Mouse (Mus musculus) spleen, adult 18-20 months (tissue): ENCODE data around the gene Ksr2.

ENCODE experiments used
- DNase-seq, 2 experiments: peaks; one replicate each; pipeline ENCODE4 v3.0.0; 2022; ENCODE audit warnings: mixed read lengths in 2 of 2

The Ksr2 gene

GRCm38 (mm10) chr5:117626907-117627306, 213.1 kb downstream of the Ksr2 start:
- no peak for DNase-seq

- DNase-seq, result no peak
Observed at GRCm38 (mm10) chr5:117628351-117628750, 214.6 kb downstream of the Ksr2 start.

DNA sequence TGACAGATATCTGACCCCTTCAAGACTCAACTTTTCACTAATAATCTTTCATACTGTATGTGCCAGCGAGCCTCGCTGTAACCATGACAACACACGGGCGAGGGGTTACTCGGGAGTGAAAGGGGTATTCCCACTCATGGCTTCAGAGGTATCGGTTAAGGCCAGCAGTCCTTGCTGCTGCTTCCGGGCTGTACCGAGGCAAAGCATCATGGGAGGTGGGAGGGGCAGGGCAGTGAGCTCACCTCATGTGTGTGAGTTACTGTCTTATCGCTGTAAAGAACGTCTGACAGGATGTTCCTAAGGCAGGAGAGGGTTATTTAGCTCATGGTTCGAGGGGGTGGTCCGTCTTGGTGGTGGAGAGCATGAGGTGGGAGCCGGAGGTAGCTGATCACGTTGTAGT, 215.8 kb downstream of the Ksr2 start:
- no peak for DNase-seq

DNA sequence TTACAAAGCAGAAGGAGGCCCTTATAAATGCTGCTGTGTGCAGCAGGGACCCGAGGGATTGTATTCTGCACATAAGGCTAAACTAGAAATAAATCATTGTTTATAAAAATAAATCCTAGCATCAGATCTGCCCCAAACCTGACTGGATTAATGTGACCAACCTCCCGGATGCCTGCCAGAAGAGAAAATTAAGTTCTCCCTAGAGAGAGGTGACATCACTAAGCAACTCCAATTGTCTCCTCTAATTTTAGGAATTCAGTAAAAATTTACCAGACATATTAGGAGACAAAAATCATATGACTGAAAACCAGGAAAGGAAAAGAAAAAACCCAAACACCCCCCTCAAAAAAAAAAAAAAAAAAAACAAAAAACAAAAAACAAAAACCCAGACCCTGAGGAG, 221.4 kb downstream of the Ksr2 start:
- DNase-seq, result no peak

GRCm38 (mm10) chr5:117635838-117636237, 222.0 kb downstream of the Ksr2 start:
- no peak for DNase-seq

DNA sequence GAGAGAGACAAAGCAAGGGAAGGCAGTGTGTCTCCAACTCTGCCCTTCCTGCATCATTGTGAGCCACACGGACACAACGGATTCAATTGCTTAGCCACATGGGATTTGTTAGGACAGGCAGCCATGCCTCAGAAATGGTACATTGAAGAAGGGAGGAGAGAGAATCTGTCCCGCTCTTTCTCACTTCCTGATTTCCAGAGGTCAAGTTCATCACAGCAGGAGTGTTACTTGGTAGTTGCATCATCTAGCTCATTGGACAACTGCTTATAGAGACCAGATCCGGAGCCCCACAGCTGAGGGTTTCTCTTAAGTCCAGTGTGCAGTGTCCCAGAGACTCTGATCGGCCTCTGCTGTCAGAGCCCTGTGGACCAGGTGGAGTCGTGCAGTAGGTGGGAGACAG, 227.8 kb downstream of the Ksr2 start:
- no peak for DNase-seq

GRCm38 (mm10) chr5:117651238-117651886, 237.6 kb downstream of the Ksr2 start:
- DNase-seq, result no peak

DNA sequence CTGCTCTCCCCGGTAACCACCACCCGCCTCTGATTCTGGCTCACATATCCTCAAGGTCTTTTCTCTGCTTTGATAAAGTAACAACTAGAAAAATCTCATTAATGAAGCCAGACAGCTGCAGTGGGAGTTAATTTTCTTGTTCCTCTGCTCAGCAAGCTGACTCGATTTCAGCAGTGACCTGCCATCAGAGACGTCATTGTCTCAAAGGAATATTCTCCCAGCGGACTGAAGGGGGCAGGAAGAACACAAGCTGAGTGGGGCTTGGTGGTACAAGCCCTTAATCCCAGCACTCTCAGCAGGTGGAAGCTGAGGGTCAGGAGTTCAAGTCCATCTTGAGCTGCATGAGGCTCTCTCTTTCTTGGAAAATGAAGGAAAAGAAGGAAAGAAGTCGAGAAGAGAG, 244.8 kb downstream of the Ksr2 start:
- no peak for DNase-seq

- no peak for DNase-seq
Observed at GRCm38 (mm10) chr5:117659596-117659995, 245.8 kb downstream of the Ksr2 start.

DNA sequence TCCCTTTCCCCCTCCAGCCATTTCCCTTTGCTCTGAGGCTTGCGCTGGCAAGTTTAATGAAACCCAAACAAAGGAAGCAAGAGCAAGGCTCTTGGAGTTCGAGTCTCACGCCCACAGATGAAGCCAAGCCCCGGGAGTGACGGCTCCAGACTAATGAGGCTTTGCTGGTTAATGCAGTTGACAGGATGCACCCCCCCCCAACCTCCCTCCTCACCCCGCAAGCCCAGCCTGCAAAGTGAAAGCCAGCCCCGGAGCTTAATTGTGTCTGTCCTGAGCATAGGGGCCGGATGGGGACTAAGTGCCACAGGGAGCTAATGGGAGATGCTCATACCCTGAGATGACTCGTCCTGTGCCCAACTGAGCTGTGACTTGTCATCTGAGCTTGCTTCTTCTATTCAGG, 251.4 kb downstream of the Ksr2 start:
- no peak for DNase-seq

- DNase-seq, result no peak
Observed at GRCm38 (mm10) chr5:117667314-117667713, 253.5 kb downstream of the Ksr2 start.

DNA sequence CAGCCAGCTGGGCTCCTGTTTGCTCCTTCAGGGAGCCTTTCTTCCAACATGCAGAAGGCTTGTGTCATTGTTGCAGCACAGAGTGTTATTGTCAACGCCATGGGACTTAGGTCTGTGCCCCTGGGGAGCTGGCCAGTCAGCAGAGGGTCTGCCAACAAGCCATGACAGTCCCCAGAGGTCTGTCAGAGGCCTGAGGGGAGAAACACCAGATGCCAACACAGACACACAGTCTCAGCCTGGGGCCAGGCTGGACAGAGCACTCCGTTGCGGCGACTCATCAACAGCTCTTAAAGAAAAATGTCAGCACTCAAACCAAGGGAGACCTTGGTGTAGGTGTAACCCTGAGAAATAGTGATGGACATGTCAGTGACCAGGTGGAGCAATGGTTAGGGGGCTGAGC, 255.5 kb downstream of the Ksr2 start:
- no peak for DNase-seq

DNA sequence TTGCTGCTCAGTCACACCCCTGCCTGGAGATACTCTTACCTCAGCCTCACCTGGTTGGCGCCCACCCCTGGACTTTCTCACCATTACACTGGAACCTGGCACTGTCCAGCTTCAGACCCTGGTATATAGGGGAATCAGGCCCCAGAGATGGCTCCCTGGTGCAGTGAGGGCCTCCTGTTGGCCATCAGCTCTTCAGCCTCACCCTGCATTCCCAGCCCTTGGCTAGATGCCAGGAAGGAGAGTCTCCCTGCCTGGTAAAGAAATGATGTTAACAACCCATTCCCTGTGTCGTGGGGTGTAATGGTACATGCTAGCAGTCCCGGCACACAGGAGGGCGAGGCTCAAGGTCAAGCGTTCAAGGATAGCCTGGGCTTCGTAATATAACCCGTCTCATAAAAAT, 256.0 kb downstream of the Ksr2 start:
- no peak for DNase-seq

- no peak for DNase-seq
Observed at GRCm38 (mm10) chr5:117671362-117671761, 257.6 kb downstream of the Ksr2 start.

DNA sequence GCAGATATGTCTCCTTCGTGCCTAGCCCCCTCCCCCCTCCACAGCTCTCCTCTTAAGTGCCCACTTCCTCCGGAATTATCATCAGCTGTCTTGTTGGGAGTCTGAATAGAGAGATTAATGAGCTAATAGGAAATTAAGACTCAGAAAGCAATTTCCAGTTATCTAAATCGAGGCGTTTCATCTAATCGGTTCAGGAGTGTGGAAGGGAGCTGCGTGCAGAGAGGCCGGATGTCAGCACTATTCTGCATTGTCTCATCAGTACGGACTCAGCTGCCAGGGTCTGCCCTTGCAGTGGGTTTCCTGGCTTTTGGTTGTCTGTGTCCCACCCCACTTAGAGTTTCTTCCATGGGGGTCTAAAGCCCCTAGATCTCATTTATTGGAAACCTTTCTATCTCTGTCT, 262.0 kb downstream of the Ksr2 start:
- DNase-seq, result no peak

DNA sequence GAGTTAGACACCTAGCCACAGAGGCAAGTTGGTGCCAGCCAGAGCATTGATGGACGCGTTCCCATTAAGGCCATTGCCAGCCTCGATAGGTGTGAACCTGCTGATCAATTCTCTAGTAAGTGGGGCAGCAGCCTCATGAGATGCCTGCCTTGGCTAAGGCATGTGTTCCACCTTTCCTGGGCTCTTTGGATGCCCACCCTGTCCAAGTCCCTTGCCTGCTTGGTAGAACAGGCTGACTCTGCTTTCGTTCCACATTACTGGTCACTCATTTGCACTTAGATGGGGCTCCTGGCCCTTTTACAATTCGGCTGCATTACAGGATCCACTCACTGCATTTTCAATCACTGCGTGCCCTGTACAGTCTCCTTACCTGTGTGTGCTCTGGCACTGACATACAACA, 263.4 kb downstream of the Ksr2 start:
- no peak for DNase-seq

DNA sequence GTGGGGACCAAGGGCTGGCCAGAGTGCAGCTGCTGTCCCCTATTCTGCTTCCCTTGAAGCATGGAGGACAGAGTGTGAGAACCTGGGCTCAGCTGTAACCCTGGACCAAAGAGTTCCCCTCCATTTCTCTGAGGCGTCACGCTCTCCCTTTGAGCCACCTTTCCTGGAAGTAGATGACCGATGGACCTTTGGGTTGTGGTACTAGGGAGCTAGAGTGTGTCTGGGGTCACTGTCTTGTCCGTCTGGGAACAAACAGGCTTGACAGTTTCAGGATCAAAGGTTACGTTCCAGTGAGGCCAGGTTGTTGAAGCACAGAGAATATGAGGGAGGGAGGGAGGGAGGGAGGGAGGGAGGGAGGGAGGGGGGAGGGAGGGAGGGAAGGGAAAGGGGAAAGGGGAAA, 264.6 kb downstream of the Ksr2 start:
- DNase-seq, result no peak

DNA sequence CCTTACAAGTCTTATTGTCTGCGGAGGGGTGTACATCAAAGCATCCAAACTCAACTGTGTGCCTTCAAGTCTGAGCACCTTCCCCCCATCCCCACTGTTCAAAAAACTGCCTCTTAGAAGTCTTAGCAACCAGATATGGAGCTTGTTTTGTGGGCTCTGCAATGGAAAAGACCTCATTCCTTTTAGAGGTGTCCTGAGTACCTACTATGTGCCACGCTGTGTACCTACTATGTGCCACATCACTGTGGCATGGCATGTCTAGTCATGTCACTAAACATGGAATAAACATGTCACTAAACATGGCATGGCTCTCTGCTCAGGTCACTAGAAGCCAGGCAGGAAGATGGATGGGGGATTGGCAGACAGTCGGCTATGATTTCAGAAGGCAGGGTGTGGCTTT, 268.4 kb downstream of the Ksr2 start:
- DNase-seq, result no peak

DNA sequence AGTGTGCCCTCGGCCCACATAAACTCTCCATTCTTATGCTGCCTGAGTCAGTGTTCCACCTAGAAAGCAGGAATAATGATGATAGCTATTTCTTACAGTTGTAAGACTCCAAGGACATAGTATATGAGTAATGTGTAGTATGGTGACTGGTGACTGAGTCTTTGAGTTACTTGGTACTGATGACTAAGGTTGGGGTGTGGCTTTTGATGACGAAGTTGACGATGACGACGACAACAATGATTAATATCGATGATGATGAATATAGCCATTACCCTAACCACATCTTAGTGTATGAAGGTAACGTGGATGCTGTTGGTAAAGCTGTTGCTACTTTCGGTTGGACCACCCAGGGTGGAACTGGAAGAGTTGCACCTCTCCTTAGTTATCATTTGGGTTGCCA, 270.7 kb downstream of the Ksr2 start:
- DNase-seq, result no peak

DNA sequence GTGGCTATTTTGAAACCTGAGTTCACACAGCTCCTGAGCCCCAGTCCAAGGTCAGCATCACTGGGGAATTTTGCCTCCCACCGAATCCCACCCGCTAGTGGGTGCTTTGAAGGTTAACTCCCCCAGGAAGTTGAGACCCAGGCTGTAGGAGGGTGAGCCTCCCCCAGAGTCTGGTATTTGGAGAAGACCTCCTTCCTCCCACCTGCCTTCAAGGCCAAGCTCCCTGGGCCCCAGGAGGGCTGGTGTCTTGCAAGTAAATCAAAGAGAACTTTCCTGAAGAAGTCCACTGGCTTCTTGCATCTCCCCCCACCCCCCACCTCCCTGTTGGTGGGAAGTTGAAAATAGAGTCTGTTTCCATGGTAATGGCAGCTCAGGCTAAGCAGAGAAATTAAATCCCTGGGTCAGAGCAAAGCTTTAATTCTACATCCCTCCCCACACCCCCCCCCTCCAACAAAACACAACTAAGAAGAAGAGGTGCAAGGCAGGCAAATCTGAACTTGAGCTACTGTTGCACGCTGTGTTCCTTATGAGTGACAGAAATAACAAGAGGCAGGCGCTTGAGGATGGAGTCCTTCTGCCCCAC, 274.1 kb downstream of the Ksr2 start:
- no peak for DNase-seq

GRCm38 (mm10) chr5:117688738-117689137, 274.9 kb downstream of the Ksr2 start:
- DNase-seq, result no peak

GRCm38 (mm10) chr5:117689840-117690239, 276.0 kb downstream of the Ksr2 start:
- no peak for DNase-seq

- no peak for DNase-seq
Observed at GRCm38 (mm10) chr5:117691271-117691670, 277.5 kb downstream of the Ksr2 start.

GRCm38 (mm10) chr5:117693557-117693956, 279.8 kb downstream of the Ksr2 start:
- DNase-seq, result no peak

DNA sequence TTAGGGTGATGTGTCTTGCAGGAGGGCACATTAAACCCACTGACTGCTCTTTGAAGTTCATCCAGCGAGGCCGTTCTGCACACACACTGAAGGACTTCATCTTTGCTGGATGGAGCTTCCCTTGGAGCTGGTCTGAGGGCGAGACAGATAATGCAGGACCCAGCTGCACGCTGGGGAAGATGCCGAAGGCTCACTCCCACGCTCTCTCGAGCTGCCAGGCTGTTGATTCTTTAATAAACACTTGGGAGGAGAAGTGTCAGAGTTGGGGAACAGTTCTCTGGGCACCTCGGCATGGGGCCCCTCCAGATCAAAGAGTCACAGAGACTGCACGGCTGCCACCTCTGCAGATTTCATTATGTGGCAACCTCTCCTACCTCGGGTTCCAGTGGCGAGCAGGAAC, 280.8 kb downstream of the Ksr2 start:
- no peak for DNase-seq
